Mouse (Mus musculus) ovary, adult 18-20 months (tissue): ENCODE measurements at regions not wholly inside any gene's neighbourhood (a gene's known extent, or its start where the extent isn't known, plus 50 kb on each side); places are given as distances from the start of the nearest gene placed in this dataset.

Experiments used
- DNase-seq: peaks from one replicate; pipeline ENCODE4 v3.0.0; 2022; ENCODE audit warnings: low spot score, mixed read lengths

DNA sequence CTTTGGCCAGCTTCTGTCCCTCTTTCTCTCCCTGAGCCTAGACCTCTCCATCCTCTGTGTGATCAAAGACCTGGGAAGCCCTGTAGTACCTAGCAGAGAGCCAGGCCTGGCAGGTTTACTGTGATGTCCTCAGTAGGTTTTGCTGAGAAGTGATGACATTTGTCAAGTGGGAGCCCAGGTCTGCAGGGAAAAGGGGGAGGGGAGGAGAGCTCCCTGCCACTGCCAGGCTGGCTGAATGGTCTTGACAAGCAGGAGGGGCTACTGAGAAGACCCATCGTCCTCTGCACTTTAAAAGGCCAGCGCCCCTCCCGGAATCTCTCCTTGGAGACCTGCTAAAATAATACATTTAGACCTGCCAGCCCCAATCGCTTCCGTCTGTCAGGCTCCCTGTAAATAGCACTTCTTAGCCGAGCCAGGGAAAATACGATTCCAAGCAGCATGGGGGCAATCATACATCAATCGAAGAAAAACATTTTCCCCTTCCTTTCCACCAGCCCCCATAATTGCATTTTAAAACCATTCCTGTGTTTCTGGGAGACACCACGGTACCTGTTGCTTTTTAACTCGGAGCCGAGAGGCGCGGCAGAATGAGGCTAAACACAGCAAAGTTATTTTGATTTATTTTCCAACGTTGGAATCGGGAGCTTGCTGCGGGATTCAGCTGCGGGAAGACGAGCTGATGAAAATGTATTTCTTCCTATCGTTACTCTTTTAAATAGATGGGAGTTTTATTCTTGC, 144.5 kb upstream of the Tle3 start:
- no peak for DNase-seq

DNA sequence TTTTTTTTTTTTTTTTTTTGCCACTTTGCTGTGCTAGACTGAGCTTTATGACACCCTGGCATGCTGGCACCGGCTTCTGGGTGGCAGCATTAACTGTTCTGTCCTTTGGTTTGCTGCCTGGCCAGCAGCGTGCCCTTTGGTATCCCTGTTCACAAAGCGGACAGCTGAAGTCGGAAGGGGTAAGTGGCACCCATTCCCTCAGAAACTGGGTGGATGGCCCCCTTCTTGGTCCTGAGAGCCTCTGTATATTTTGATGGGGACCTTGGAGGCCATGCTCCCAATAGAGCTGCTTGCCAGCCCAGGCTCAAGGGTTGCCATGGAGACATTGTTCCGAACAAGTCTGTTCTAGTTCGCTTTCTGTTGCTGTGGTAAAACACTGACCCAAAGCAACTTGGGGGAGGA, 143.9 kb upstream of the Tle3 start:
- DNase-seq: no peak

DNA sequence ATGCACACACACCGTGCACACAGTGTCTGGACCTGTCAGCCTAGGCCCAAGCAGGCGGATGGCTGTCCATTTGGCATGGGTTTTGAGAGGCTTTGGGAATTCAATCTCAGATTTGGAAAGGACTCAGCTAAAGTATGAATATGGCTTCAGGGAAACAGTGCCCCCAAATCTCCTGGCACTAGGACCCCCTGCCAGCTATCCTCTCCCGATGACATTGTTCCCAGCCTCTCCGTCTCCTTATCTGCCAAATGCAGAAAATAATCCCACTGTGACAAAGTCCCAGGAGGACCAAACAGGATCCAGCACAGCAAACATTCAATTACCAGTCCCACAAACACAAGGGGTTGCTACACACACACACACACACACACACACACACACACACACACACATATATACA, 141.9 kb upstream of the Tle3 start:
- no peak for DNase-seq

DNA sequence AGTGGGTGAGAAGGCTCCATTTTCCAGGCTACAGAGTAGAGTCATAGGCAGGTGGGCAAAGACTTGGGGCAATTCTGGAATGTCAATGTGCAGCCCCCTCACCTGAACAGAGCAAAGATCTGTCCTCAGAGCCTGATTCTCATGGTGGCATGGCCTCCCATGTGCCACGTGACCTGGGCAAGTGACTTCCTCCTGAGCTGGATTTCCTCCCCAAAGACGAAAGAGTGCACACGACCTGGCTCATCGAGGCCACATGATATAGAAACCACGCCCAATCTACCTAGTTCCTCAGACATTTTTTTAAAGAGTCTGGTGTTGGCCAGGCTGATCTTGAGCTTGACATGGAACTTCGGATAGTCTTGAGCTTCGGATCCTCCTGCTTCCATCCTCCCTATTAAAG, 139.5 kb upstream of the Tle3 start:
- no peak for DNase-seq

DNA sequence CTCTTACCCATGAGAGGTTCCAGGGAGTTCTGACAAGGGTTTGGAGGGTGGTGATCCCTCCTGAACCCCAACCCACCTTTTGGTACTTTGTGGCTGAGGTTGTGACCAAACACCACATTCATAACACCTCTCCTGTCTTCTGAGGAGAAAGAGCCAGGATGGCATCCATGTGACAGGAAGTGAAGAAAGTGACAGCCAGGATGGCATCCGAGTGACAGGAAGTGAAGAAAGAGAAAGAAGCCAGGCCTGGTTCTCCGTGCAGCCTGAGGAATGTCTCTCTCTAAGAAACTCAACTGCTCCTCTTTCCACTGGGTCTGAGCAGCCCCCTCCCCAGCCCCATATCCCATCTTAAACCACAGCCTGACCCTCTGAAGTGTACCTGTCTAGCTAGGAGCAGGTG, 138.9 kb upstream of the Tle3 start:
- no peak for DNase-seq

DNA sequence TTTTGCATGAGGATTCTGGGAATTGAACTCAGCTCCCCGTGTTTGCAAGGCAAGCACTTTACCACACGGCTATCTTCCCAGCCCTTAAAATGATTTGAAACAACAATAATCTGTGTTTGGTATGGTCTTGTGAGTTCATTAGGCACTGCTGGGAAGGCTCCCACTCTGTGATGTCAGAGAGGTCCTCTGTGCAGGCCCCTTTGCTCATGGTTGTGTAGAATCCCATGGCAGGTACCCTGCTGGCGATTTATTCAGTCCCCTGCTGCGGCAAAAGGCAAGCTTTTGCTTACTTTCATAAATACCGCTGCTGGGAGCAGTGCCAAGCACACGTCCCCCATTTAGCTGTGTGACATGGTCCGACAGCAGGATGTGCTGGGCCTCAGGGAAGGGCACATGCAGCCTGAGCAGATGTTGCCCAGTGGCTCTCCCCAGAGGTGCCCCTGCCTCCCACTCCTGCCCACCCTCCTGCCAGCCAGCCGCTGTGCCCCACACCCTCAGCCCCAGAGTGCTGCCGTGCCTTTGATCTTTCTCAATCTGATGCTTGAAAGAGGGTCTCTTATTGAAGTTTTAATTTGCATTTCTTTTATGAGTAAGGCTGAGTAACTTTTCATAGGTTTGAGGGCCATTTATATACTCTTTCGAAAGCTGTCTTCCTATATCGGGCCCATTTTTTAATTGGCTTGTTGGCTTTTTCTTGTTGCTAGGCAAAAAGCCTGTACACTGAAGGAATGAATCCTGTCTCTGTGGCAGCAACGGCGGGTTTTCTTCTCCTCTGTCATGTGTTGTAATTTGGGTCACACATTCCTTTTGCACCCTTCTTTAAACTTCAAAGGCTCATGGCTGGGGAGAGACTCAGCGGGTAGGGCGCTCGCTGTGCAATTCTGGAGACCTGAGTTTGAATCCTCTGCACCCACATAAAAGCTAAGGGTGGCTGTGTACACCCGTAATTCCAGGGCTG, 136.2 kb upstream of the Tle3 start:
- no peak for DNase-seq

DNA sequence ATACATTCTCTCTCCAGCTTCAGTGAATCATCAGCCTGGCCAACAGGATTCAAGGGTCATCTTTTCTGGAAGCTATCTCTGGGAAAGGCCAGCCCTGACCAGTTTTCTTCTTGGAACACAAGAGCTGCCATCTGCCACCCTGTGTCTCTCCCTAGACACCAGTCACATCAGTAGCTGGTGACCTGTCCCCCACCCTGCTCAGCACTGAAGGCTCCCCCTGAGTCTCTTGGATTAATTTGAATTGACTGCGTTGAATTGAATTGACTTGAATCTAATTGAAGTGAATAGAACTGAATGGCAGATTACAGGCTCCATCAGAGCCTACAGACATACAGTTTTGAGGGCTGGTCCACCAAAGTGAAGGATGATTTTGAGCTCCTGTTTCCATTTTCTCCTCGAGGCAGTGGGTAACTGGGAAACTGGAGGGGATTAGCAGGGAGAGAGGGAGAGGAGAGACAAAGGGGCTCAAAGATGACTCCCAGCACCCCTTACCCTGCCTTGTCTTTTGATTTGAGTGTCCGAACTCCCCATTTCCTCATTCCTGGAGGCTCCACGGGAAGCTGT, 133.4 kb upstream of the Tle3 start:
- no peak for DNase-seq

DNA sequence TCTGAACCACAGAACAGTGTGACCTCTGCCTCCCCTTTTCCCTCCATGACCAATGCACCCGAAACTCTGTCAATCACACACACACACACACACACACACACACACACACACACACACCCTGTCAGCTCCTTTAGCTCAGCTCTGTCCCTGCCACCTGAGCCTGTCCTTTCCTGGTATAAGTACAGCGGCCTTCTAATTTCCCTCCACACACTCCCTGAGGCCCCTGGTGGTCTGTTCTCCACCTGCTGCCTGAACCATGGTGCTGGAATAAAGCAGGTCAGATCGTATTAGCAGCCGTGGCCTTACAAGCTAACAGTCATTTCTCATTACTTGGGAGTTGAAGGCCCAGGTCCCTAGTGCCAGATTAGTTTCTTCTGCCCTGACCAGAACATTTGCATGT, 132.8 kb upstream of the Tle3 start:
- no peak for DNase-seq

DNA sequence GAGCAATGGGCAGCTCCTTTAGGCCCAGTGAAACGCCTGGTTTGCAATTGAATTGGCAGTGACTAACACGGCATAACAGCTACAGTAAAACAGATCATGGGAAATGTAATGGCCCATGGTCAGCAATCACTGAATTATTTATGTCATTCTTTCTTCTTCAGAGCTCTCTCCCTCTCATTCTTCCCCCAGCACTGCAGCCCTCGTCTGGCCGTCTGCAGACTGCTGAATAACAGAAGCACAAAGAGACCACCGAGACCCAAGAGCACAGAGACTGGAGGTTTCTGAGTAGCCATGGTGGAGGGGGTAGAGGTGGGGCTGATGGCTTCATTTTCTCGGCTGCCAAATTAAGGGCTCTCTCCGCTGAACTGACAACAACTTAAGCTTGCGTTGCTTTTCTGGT, 130.7 kb upstream of the Tle3 start:
- no peak for DNase-seq

DNA sequence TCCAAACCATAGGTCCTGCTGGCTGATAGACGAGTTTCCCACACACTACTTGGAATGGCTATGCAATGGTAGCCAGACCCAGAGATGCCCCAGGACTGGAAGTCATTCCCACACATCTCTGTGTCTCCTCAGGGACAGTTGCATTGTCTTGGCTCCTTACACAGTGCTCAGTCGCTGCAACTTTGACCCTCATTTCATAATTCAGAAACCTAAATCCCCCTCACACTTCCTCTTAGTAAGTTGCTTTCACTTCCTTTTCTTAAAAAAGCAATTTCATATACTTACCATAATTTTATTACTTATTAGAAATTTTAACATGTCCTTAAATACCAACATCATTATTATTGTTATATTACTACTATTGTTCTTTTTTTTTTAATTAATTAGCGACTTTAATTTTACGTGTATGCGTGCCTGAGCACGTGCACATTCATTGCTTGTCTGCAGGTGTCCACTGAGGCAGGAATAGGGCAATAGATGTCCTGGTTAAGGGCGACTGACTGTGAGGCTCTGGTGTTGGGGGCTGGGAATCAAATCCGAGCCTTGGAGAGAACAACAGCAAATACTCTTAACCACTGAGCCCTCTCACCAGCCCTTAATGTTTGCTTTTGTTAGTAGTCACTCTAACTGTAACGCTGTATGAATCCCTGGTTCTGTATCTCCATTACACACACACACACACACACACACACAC, 129.9 kb upstream of the Tle3 start:
- no peak for DNase-seq

DNA sequence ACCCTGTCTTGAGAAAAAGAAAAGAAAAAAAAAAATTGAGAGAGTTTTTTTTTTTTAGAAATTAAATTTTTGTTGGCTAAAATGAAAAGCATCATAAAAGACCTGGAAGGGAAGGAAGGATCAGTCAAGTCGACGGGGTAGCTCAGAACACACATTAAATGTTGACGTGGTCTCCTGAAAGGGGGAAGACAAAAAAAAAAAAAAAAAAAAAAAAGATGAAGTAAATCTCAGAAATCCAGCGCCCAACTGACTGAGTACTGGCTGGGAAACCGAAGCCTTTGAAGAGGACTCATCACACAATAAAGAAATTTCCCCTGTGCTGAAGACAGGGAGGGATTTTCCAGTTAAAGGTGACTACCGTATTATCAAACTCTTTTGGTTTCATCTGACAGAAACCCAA, 128.9 kb upstream of the Tle3 start:
- DNase-seq: no peak

DNA sequence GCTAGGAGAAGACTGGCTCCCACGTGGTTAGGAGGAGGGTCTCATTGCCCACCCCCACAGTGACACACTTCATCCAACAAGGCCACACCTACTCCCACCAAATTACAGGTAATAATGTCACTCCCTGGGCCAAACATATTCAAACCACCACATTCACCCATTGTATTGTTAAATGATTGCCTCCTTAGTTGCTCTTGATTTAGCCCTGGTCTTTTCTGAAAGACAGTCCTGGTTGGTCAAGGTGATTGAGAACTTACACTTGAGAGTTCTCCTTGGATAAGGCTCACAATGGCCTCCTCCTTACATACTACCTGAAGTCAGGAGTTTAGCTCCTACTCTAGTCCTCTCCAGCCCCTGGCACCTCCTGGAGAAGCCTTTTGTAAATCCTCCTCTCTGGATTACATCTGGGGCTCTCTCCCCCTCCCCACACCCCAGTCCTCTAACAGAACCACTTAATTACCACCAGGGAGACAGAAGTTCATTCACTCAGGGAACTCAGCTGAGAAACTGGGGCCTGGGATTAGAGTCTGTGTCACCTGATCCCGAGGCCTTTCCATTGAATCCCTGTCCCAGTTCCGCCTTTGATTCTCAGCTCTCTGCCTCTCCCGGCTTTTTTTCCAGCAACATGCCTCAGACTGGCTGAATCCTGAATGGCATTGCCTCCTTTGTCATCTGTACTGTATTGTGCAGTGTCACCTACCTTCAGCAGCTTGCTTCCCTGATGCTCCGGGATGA, 122.3 kb upstream of the Tle3 start:
- DNase-seq: no peak

DNA sequence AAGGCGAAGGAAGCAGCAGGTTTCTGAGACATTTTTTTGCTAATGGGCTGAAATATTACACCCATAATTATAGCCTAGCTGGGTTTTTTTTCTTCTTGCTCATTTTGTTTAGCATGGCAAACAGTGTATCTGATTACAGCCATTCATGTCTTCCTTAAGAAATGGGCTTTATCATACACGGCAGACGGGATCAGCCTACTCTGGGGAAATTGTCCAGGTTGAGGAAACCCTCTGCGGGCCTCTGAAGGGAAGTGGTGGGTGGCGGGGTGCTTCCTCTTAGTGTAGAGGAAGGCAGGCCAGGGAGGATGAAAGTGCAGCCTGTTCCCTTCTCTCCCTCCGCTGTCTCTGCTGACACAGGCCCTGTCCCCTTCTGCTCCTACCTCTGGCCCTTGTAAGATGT, 120.6 kb upstream of the Tle3 start:
- DNase-seq: no peak

DNA sequence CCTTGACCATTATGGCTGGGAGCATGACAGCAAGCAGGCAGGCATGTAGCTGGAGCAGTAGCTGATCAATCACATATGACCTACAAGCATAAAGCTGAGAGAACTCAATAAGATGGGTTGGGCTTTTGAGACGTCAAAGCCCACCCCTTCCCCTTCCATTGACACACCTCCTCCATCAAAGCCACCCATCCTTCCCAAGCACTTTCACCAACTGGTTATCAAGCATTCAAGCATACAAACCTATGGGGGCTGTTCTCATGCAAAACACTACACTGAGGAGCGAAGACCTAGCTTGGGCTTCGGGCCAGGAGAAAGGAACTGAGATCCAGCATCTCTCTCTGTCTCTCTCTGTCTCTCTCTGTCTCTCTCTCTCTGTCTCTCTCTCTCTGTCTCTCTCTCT, 118.4 kb upstream of the Tle3 start:
- no peak for DNase-seq

DNA sequence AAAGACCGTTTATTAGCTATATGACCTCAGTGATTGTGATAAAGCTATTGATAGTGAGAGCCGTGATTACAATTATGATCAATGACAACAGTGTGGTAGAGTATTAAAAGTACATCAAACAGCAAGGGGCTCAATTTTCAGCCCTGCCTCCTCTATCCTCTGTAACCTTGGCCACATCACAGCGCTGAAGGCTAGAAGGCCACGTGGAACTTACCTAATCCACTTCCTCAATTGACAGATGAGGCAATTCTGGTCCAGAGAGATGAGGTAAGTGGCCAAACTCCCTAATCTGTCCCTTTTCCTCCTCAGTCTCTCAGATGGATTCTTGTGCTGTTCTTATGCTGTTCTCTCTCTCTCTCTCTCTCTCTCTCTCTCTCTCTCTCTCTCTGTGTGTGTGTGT, 114.7 kb upstream of the Tle3 start:
- DNase-seq: no peak

DNA sequence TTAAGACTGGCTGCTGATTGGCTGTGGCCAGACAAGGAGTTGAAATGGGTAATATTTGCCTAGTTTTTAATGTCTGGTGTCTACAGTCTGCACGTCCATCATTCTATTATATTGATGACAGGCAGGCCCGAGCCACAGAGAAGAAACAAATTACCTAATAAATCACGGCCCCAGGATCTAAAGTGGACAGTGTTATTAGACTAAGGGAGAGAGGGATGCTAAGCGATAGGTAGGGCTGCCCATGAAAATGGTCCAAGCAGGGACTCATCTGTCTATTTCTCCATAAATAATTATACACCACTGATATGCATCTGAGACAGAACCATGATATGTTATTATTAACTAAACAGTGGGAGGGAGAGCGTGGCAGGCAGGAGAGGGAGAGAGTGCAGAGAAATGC, 114.1 kb upstream of the Tle3 start:
- DNase-seq: no peak

DNA sequence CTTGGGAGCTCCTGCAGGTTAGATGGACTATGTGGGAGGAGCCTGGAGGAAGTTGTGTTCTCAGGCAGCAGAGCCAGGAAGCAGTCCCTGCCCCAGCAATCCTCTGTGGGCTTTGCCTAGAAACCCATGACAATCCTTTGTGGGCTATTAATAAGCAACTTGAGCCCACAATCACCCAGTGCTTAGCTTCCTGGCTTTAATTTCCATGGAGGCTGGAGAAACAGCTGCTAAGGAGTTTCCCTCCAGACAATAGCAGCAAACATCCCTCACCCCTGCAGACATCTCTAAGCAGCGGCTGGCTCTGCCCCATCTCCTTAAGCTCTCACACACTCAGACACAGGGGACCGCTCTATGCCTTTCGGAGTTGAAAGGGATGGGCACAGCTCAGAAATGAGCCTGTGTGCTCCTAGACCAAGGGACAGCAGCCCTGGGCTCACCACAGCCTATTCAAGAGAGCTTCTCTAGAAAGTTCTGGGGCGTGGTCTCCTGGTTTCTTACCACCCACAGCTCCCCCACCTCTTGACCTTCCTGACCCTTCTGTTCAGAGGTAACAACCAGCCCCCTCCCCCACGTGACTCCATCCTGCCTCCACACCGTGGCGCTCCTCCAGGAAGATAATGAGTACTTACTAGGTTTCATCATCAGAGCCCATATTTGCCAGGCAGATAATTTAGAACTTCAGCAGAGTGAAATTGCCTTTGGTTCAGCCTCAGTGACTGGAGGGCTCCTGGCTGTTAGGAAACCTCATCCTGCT, 112.6 kb upstream of the Tle3 start:
- DNase-seq: no peak

DNA sequence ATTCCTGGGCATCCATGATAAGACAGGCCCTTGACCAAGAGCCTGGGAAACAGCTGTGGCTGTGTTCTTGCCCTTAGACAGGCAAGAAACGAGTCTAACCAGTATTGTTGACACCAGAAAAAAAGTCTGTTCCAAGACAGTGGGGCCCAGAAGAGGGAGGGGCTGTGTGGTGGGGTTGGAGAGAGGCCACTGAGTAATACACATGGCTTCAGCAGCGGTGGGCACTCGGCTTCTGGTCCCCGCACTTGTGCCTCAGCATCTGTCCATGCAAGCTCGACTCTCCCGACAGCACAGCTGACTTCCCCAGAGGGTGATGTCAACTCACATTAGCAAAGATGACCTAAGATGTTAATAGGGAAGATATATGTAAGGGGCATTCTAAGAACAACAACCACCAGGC, 110.9 kb upstream of the Tle3 start:
- DNase-seq: no peak

DNA sequence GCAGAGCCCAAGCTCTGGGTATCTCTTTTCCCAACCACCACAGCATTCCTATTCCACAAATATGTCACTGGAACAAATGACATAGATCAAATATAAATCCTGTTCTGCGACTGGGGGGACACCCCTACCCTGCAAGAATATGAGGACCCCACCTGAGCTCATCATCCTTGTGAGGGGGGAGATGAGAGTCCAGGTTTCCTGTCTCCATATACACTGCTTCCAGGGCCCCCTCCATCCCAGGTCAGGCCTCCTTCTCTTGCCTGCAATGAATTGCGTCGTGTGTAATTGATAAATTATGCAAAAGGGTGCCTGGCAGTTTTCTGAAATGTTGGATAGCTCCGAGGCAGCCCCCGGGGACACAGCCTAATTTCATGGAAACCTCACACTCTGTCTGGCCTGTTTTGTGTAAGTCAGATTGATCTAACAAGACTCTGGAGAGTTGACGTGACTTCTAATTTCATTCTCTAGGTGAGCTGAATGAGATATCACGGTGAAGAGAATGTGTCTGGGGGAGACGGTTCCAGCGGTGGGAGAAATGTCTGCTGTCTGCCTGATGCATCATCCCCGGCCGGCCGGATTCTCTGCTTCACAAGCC, 110.3 kb upstream of the Tle3 start:
- no peak for DNase-seq

DNA sequence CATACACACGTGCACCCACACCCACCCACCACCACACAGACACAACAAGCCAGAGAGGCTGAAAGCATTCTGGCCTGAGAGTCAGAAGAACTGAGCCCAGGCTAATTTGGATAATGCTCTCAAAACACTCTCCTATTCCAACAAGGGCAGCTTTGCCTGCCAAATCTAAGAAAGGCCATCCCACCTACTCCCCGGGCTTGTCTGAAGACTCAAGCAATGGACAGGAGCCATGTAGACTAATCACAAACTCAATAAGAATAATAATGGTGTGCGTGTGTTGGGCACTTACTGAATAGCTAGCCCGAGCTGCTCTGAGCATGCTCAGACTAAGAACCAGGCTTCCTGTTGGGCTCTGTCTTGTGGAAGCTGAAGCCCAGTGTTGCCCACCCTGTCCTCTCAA, 108.8 kb upstream of the Tle3 start:
- no peak for DNase-seq

DNA sequence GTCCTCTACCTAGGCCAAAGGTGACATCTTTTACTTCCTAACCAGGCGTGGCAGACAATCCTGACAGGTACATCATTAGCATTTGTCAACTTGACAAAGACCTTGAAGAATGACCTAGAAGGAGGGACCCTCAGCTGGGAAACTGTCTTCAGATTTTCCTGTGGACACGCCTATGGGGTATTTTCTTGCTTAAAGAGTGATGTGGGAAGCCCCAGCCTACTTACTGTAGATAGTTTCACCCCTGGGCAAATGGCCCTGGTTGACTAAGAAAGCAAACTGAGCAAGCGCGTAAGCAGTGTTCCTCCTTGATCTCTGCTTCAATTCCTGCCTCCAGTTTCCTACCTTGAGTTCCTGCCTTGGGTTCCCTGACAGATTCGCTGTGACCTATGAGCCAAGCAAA, 106.7 kb upstream of the Tle3 start:
- DNase-seq: no peak
